Comparison of ENCODE assay signal across 11 mouse cellular contexts in genomic region chr7:120104975-120105374, GRCm38 (mm10). TPM values are rescaled to one million over a fixed set of nuclear protein-coding genes. Genes with fewer than 3 reads are reported as not detected.
DNase-seq lines count a peak whose midpoint lies in the region; ATAC-seq and TF ChIP-seq lines count a peak whose summit lies in the region.
"Had no signal": no experiment of that assay in that cellular context is flagged by ENCODE, and none has a peak within 500 bp of the region (broad histone marks: within the 10 kb centered on the region; RNA-seq: fewer than 3 reads in every experiment).

No protein-coding gene starts in this region.

- ATAC-seq in frontal cortex, adult (ENCODE audit: low TSS enrichment), result peak; percentile 58

- no peak overlapping the region for H3K27ac ChIP-seq in left cerebral cortex, adult 2 months
- H3K27ac ChIP-seq: hindbrain, embryonic 13.5 days had no signal

- intact Hi-C loops in left cerebral cortex, adult 2 months (cut with DNase I), result loop anchor here (2.0 to 5.0 kb wide), 3 partner anchors 208 to 256 kb away; partner anchors contain the start of genes Abca15, Dcun1d3 and Lyrm1

- no peak overlapping the region for H3K4me3 ChIP-seq in left cerebral cortex, adult 2 months
- H3K4me3 ChIP-seq: erythroblast, embryonic 14.5 days; hindbrain, embryonic 13.5 days; megakaryocyte, embryonic 14.5 days had no signal

- TF ChIP-seq CTCF in left cerebral cortex, adult 2 months (IDR thresholded peaks at IDR 0.05), result peak; percentile 47

- no peak for DNase-seq in frontal cortex, postnatal 14 days (ENCODE audit: low spot score in 2 of 2)
- no peak for DNase-seq in left cerebral cortex, adult 2 months (ENCODE audit: extremely low spot score in 1 of 2, low spot score in 2 of 2)
- no peak for DNase-seq in left cerebral cortex, adult 11 months (ENCODE audit: low spot score)
- DNase-seq in 416B (ENCODE audit: low read depth) (peak; percentile 8), MN1 (ENCODE audit: low spot score) (peak; percentile 63)
- no peak for DNase-seq in urinary bladder, postnatal 10 days (ENCODE audit: low spot score)
- DNase-seq: kidney, adult 9 months had no signal

RNA-seq across cellular contexts. Expression of gene Tmem159, which starts 2.8 kb away (rescaled TPM):
- total RNA-seq in left cerebral cortex, adult 2 months (2021), result 10 to 100 TPM; 11.2 to 13.4 TPM

RNA-seq across cellular contexts. Expression of gene Dnah3, which starts 9.9 kb away (rescaled TPM):
- total RNA-seq in left cerebral cortex, adult 2 months (2021), result under 1 TPM; 0.09 to 0.26 TPM

RNA-seq across cellular contexts. Expression of gene Zp2, which starts 40.1 kb away (rescaled TPM):
- under 1 TPM; 0.26 to 0.29 TPM for total RNA-seq in left cerebral cortex, adult 2 months (2021)

Comparison
In these comparisons a context has a peak if more than half of its experiments do, and no peak if none do; other contexts are left out.
1. DNase-seq: peak in 416B (single experiment) and MN1 (single experiment); none in frontal cortex, postnatal 14 days (0 of 2), left cerebral cortex, adult 2 months (0 of 2), left cerebral cortex, adult 11 months (single experiment) and urinary bladder, postnatal 10 days (single experiment).